Mouse (Mus musculus): ENCODE data around the gene Avpi1. TPM values are rescaled to one million over a fixed set of nuclear protein-coding genes. Genes with fewer than 3 reads are reported as not detected.

Gene Avpi1
- polyA plus RNA-seq, 1 experiment from 2014 or later = 37.3 TPM

DNA sequence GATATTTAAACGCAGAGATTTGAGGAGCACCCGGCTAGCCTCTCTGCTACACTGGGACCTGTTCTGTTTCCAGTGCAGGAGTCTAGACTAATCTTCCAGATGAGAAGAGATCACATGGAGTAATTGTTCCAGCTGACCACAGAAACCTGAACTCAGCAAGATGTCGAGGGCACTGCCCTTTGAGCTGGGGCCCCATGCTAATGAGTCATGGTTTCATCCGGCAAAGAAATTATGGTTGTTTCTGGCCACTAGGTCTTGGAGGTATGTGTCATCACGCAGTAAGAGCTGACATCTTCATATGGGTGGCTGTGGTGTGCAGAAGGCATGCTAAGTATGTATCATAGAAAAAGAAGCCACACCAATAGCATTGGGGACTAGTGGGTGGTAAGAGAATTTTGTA is 48.9 kb downstream of the Avpi1 start:
- H3K9ac ChIP-seq (ENCODE audit: low read depth, low read length) = no peak overlapping the region
- DNase-seq (ENCODE audit: low spot score) (no peak), ATAC-seq (ENCODE audit: low read depth) (no peak)
- H3K4me3 ChIP-seq (ENCODE audit: low read depth, low read length) = no peak overlapping the region
- H3K9me3 ChIP-seq (ENCODE audit: control insufficient read depth, low read length) = no peaks in the 10 kb centered on the region
- no peak overlapping the region for H3K4me2 ChIP-seq (ENCODE audit: low read depth, low read length)
- H3K36me3 ChIP-seq (ENCODE audit: control insufficient read depth, insufficient read depth, low read length) = peaks cover 15% of the 10 kb centered on the region; the same call in 1 of the 2 replicates
- 72% methylated on average over 5 of the region's 5 CpGs for WGBS
- no peaks in the 10 kb centered on the region for H3K27me3 ChIP-seq (replicated peaks; ENCODE audit: control insufficient read depth, insufficient read depth, low read length)
- H3K4me1 ChIP-seq (ENCODE audit: control insufficient read depth, insufficient read depth, low read length) = no peaks in the 10 kb centered on the region
- no peak overlapping the region for H3K27ac ChIP-seq (replicated peaks; ENCODE audit: low read depth, low read length)

DNA sequence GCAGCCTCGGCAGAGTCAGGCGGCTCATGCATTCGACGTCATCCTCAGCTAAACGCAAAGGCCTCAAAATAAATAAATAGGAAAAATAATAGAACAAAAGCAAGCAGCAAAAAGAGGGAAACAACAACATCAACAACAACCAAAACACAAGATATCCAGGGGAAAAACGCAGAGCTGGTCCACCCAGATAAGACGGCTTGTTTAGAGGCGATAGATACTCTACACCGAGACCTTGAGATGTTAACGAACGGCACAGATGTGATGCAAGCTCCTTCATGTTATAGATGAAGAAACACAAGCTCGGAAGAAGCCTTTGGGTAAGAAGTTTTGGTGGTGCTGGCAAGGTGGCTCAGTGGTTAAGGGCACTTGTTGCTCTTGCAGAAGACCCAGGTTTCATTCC is 49.9 kb downstream of the Avpi1 start:
- Histone ChIP-seq H3K36me3 (ENCODE audit: control insufficient read depth, insufficient read depth, low read length) (peaks cover 24% of the 10 kb centered on the region; the same call in 1 of the 2 replicates), H3K4me3 (ENCODE audit: low read depth, low read length) (no peak overlapping the region), H3K27me3 (replicated peaks; ENCODE audit: control insufficient read depth, insufficient read depth, low read length) (no peaks in the 10 kb centered on the region), H3K4me2 (ENCODE audit: low read depth, low read length) (no peak overlapping the region), H3K27ac (replicated peaks; ENCODE audit: low read depth, low read length) (no peak overlapping the region), H3K9me3 (ENCODE audit: control insufficient read depth, low read length) (no peaks in the 10 kb centered on the region), H3K9ac (ENCODE audit: low read depth, low read length) (no peak overlapping the region), H3K4me1 (ENCODE audit: control insufficient read depth, insufficient read depth, low read length) (no peaks in the 10 kb centered on the region)
- DNase-seq (ENCODE audit: low spot score) (no peak), ATAC-seq (ENCODE audit: low read depth) (no peak)
- WGBS = 95% methylated on average over 12 of the region's 12 CpGs

DNA sequence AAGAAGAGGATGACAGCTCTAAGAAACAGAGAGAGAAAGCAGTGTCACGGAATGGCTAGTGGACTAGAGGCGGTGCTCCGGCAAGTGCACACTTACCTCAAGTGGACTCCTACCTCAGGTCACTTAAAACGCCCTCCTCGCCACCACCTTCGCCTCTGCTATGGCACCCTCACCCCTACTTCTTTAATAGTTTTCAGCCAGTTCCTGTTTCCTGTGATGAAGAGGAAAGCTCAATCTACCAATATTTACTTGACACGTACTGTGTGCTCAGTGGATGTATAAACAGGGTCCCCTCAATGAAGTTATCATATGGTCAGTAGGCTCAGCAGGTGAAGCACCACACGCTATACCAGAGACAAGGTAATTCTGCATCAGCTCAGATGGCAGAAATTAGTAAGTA is 50.3 kb downstream of the Avpi1 start:
- no peak overlapping the region for H3K4me2 ChIP-seq (ENCODE audit: low read depth, low read length)
- DNase-seq (ENCODE audit: low spot score) (no peak), ATAC-seq (ENCODE audit: low read depth) (no peak)
- H3K27ac ChIP-seq (replicated peaks; ENCODE audit: low read depth, low read length) = no peak overlapping the region
- H3K9me3 ChIP-seq (ENCODE audit: control insufficient read depth, low read length) = no peaks in the 10 kb centered on the region
- no peaks in the 10 kb centered on the region for H3K27me3 ChIP-seq (replicated peaks; ENCODE audit: control insufficient read depth, insufficient read depth, low read length)
- no peak overlapping the region for H3K9ac ChIP-seq (ENCODE audit: low read depth, low read length)
- H3K36me3 ChIP-seq (ENCODE audit: control insufficient read depth, insufficient read depth, low read length) = peaks cover 28% of the 10 kb centered on the region; the same call in 1 of the 2 replicates
- H3K4me1 ChIP-seq (ENCODE audit: control insufficient read depth, insufficient read depth, low read length) = no peaks in the 10 kb centered on the region
- H3K4me3 ChIP-seq (ENCODE audit: low read depth, low read length) = no peak overlapping the region
- 94% methylated on average over 8 of the region's 8 CpGs for WGBS

DNA sequence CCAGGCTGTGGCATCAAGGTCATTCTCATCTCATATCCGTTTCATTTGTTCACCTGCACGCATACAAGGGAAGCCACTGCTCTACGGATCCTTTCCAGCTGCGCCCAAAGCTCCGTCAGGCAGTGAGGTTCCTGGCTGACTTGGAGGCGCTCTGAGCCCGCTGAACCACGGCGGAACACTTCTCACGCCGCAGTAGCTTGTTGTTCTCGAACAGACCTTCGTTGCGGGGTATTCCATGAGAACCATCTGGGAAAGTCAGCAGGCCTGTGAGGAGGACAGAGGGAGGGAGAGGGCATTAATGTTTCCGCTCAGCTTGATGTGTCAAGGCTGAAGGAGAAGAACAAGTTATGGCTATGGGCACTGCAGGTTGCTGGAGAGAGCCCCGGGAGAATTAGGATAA is 52.9 kb downstream of the Avpi1 start:
- no peak overlapping the region for H3K4me2 ChIP-seq (ENCODE audit: low read depth, low read length)
- no peak overlapping the region for H3K27ac ChIP-seq (replicated peaks; ENCODE audit: low read depth, low read length)
- no peak overlapping the region for H3K4me3 ChIP-seq (ENCODE audit: low read depth, low read length)
- ATAC-seq (ENCODE audit: low read depth) (no peak), DNase-seq (ENCODE audit: low spot score) (no peak)
- no peak overlapping the region for H3K9ac ChIP-seq (ENCODE audit: low read depth, low read length)
- WGBS = 89% methylated on average over 16 of the region's 16 CpGs
- peaks cover 30% of the 10 kb centered on the region; the same call in 1 of the 2 replicates for H3K36me3 ChIP-seq (ENCODE audit: control insufficient read depth, insufficient read depth, low read length)
- no peaks in the 10 kb centered on the region for H3K27me3 ChIP-seq (replicated peaks; ENCODE audit: control insufficient read depth, insufficient read depth, low read length)
- H3K9me3 ChIP-seq (ENCODE audit: control insufficient read depth, low read length) = no peaks in the 10 kb centered on the region
- no peaks in the 10 kb centered on the region for H3K4me1 ChIP-seq (ENCODE audit: control insufficient read depth, insufficient read depth, low read length)

DNA sequence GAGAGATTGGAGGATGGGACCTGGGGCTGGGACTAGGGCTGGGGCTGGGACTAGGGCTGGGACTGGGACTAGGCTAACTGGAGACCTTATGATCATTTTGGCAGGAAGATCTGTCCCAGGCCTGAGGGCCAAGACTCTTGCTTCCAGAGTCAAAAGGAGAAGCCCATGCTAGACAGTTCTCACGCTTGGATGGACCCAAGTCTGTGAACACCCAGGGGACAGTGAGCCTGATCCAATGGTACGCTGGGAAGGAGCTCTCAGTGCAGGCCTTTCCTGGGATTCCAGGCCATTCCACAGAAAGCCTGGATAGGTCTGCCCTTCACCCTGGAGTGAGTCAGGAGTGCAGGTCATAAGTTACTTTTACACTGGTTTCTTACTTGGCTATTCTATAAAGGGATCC is 53.8 kb downstream of the Avpi1 start:
- Histone ChIP-seq H3K27ac (replicated peaks; ENCODE audit: low read depth, low read length) (no peak overlapping the region), H3K4me1 (ENCODE audit: control insufficient read depth, insufficient read depth, low read length) (no peaks in the 10 kb centered on the region), H3K4me3 (ENCODE audit: low read depth, low read length) (no peak overlapping the region), H3K9ac (ENCODE audit: low read depth, low read length) (no peak overlapping the region), H3K36me3 (ENCODE audit: control insufficient read depth, insufficient read depth, low read length) (peaks cover 30% of the 10 kb centered on the region; the same call in 1 of the 2 replicates), H3K4me2 (ENCODE audit: low read depth, low read length) (no peak overlapping the region), H3K9me3 (ENCODE audit: control insufficient read depth, low read length) (no peaks in the 10 kb centered on the region), H3K27me3 (replicated peaks; ENCODE audit: control insufficient read depth, insufficient read depth, low read length) (no peaks in the 10 kb centered on the region)
- no peak for DNase-seq (ENCODE audit: low spot score)
- 91% methylated on average over 2 of the region's 2 CpGs for WGBS
- ATAC-seq (ENCODE audit: low read depth) = no peak

Other genes starting within 250 kb of the Avpi1 start
- 13.8 and 15.0 TPM in 2 replicates for gene Rrp12, start 232.9 kb downstream of the Avpi1 start, polyA plus RNA-seq (2014; fragmentation: Nextera tagmentation; extraction: Ambion mirVana)
- 522 and 549 TPM in 2 replicates for gene Pgam1, start 217.1 kb downstream of the Avpi1 start, polyA plus RNA-seq (2014; fragmentation: Nextera tagmentation; extraction: Ambion mirVana)
- 67.8 and 71.3 TPM in 2 replicates for gene Exosc1, start 195.6 kb downstream of the Avpi1 start, polyA plus RNA-seq (2014; fragmentation: Nextera tagmentation; extraction: Ambion mirVana)
- 69.1 and 72.4 TPM in 2 replicates for gene Zdhhc16, start 195.6 kb downstream of the Avpi1 start, polyA plus RNA-seq (2014; fragmentation: Nextera tagmentation; extraction: Ambion mirVana)
- gene Mms19, start 147.9 kb downstream of the Avpi1 start, polyA plus RNA-seq (2014; fragmentation: Nextera tagmentation; extraction: Ambion mirVana) = 27.5 and 35.2 TPM in 2 replicates
- 18.7 and 20.8 TPM in 2 replicates for gene Ubtd1, start 147.3 kb downstream of the Avpi1 start, polyA plus RNA-seq (2014; fragmentation: Nextera tagmentation; extraction: Ambion mirVana)
- gene Ankrd2, start 93.1 kb downstream of the Avpi1 start, polyA plus RNA-seq (2014; fragmentation: Nextera tagmentation; extraction: Ambion mirVana) = 6.6 and 7.8 TPM in 2 replicates
- 1.0 and 1.9 TPM in 2 replicates for gene Hoga1, start 83.4 kb downstream of the Avpi1 start, polyA plus RNA-seq (2014; fragmentation: Nextera tagmentation; extraction: Ambion mirVana)
- gene 4933411K16Rik, start 76.8 kb downstream of the Avpi1 start, polyA plus RNA-seq (2014; fragmentation: Nextera tagmentation; extraction: Ambion mirVana) = 0.25 TPM in 1 of 2 replicates, not detected in the other
- 20.1 and 21.5 TPM in 2 replicates for gene Morn4, start 42.7 kb downstream of the Avpi1 start, polyA plus RNA-seq (2014; fragmentation: Nextera tagmentation; extraction: Ambion mirVana)
- gene Pi4k2a, start 38.6 kb downstream of the Avpi1 start, polyA plus RNA-seq (2014; fragmentation: Nextera tagmentation; extraction: Ambion mirVana) = 28.2 and 29.9 TPM in 2 replicates
- gene Marveld1, start 18.3 kb upstream of the Avpi1 start, polyA plus RNA-seq (2014; fragmentation: Nextera tagmentation; extraction: Ambion mirVana) = 19.4 and 21.0 TPM in 2 replicates
- 12.2 and 15.2 TPM in 2 replicates for gene Zfyve27, start 34.9 kb upstream of the Avpi1 start, polyA plus RNA-seq (2014; fragmentation: Nextera tagmentation; extraction: Ambion mirVana)
- 18.0 and 18.3 TPM in 2 replicates for gene Sfrp5, start 73.2 kb upstream of the Avpi1 start, polyA plus RNA-seq (2014; fragmentation: Nextera tagmentation; extraction: Ambion mirVana)
- gene Golga7b, start 118.5 kb upstream of the Avpi1 start, polyA plus RNA-seq (2014; fragmentation: Nextera tagmentation; extraction: Ambion mirVana) = 3.0 and 3.2 TPM in 2 replicates